Mouse (Mus musculus) embryonic fibroblast, embryonic 13.5 days (primary cell): Measurements from ENCODE around the gene Kif1bp.

ENCODE experiments used
- CTCF ChIP-seq: IDR thresholded peaks from 2 replicates; pipeline ENCODE4 v1.5.1; 2011; ENCODE audit warnings: mild to moderate bottlenecking, control low read depth, low read length, moderate library complexity, borderline replicate concordance; ENCODE audit not compliant: insufficient read depth
- POLR2A ChIP-seq: IDR thresholded peaks from 2 replicates; pipeline ENCODE4 v1.6.1; 2011; ENCODE audit warnings: low read depth, mild to moderate bottlenecking, control low read depth, low read length, moderate library complexity

DNA sequence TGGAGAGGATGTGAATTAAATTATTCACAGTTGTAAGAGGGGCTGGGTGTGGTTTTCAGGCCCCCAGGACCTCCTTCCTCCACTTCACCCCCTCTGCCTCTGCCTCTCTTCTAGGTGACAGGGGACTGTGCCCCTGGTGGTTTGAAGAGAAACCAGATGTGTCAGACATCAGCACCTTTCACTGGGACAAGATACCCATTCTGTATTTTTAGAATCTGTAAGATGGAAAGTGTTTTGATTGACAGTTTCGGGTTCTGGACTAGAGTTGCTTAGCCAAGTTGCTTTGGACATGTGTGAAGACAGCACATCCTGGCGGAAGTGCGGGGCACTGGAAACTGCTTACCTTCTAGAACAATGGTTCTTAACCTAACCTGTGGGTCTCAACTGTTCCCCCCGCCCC lies 33.9 kb downstream of the Kif1bp start:
- no peak for TF ChIP-seq CTCF
- no peak for TF ChIP-seq POLR2A
